Mouse (Mus musculus): ENCODE measurements around the gene Prkag1.

The Prkag1 gene

DNA sequence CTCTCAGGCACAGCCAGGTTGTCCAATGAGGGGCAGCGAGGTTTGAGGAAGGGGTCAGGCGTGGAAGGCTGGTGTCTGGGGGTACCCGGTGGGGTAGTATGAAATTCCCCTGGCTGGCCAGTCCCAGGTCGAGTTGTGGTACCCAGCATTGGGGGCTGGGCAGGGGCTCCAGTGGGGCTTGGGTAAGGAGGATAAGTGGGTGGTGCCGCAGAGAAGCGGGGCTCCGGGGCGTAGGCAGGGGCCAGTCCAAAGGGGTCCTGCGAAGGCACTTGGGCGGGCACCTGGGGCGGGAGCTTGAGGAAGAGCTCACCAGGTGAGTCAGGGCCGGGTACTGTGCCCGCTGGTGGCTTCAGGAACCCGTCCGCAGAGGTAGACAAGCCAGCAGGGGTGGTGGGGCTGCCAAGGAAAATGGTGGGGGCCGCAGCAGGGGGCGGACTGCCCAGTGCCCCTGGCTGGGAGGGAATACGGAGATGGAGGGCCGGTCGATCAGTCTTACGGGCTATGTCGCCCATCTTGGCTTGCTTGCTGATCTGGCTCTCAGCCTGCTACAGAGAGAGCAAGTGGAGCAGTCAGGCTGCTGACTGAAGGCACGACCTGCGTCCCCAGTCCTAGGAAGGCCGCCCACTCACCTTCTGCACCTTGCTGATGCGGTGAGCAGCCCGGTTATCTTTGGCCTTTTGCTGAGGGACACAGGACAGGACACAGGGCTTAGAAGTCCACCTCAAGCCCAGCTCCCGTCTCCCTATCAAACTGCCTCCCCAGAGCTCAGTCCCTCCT lies 22.0 kb upstream of the Prkag1 start:
- peak; percentile 5 for DNase-seq (ENCODE audit: low spot score)

DNA sequence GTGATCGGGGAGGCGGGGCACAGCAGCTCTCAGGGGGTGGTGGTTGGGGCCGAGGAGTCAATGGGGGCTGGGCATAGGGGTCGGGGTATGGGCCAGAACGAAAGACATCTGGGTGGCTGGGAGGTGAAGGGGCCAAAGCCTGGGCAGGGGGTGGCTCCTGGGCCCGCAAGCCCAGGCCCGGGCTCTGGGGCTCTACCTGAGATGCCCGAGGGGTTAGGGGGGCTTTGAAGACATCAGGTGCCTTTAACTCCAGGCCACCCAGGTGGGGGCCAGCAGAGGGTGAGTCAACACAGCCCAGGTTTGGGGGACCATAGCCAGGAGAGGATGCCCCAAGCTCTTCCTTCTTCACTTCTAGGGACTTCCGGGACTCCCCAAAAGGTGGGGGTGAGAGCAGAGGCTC lies 21.4 kb upstream of the Prkag1 start:
- no peak for DNase-seq (ENCODE audit: low spot score)

DNA sequence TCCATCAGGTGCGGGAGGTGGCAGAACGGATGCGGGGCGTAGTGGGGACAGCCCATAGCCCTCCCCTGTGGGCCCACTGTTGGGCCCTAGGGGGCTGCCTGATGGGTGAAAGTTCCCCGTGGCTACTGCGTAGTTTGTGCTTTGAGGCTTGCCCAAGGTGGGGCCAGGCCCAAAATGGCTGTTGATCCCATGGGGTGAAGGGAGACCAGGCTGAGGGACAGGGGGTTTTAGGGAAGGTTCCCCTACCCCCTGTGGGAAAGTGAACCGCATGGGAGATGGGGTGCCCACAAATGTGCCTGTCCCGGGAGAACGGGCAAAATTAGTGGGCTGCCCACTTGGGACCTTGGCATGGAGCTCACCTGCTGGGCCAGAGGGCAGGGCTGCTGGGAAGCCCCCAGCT lies 20.8 kb upstream of the Prkag1 start:
- DNase-seq (ENCODE audit: low spot score) = peak; percentile 4

DNA sequence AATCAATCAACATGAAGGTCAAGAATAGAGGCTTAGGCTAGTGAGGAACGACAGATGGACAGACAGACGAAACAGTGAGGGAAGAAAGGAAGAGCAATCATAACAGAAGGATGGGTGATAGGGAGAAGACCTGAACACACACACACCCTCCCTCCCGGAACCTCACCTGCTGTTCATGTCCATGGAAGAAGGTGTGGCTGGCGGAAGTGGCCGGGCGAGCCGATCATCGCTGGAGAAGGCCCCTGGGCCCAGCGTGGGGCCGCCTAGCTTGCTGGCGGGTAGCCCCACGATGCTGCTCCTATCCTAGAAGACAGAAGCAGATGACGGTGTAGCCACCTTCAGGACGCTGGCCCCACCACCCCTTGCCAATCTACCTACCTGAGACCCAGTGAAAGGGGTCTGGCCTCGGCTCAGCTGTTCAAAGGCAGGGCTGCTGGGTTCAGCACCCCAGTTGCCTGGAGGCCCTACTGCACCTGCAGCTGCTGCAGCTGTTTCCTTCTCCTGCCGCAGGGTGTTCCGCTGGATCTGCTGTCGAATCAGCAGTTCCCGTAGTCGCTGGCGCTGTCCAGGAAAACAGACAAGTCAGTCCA lies 20.0 kb upstream of the Prkag1 start:
- peak; percentile 6 for DNase-seq (ENCODE audit: low spot score)

DNA sequence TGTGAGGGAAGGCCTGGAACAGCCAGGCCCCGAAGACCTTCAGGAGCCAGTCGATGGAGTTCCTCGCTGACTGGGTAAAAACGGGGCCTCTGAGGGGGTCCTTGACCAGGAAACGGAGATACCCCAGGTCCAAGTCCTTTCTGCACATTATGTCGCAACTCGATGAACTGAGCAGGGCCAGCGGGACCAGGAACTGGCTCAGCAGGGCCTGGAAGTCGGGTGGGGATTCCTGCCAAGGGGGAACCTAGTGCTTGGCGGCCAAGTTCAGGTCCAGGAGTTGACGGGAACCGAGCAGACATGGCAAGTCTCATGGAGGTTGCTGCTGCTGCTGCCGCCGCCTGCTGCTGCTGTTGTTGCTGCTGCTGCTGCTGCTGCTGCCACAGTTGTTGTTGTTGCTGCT lies 19.3 kb upstream of the Prkag1 start:
- DNase-seq (ENCODE audit: low spot score) = peak; percentile 22

DNA sequence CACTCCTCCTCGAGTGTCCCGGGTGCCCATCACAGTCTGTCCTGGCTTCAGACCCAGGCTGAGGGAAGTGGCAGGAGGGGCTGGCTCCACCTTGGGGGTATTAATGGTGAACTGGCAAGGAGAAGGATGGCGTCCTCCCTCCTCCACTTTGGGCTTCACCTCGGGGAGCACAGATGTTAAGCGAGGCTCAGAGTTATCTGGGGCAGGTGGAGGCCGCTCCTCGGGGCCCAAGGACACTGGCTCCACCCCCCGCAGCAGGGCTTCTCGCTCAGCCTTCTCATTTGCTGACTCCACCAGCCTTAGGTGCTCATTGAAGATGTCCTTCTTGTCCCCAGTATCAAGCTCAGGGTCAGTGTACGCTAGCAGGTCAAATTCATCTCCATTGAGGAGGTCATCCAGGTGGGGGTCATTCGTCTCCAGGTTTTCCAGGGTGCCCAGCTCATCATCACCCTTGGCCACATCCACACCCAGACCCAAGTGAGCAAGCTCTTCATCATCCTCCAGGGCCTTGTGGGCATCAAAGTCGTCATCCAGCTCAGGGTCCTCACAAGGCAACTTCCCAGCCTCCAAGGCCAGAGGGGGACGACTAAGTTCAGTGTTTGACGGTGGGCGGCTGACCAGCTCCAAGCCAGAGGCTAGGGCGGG lies 18.8 kb upstream of the Prkag1 start:
- peak; percentile 16 for DNase-seq (ENCODE audit: low spot score)

DNA sequence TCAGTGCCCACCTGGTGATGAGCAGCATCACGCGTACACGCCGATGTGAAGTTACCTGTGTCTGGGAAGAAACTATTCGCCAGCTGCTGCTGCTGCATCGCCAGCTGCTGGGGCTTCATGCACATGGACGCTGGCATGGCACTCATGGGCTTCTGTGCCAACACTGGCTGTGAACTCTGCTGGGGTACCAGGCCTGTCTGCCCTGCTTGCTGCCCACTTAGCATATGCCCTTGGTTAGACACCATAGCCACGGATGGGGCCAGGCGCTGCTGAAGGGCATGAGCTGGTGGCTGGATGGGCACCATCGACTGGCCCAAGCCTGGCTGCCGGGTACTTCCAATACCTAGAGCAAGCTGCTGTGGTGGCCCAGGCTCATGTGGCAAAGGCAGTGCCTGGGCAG lies 17.8 kb upstream of the Prkag1 start:
- DNase-seq (ENCODE audit: low spot score) = no peak

DNA sequence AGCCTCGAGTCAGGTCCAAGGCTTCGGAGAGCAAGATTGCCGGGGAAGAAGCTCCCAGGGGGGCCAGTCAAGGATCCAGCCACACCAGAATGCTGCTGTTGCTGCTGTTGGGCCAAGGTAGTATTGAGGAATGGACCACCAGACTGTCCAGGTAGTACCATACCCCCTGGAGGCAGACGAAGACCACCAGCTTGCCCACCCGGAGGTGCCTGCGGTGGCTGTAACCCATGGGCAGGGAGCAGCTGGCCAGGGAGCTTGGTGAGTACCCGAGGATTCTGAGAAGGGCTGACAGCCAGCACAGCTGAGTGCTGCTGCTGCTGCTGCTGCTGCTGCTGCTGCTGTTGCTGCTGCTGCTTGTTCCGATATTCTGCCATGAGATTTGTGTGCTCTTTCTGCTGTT lies 14.8 kb upstream of the Prkag1 start:
- DNase-seq (ENCODE audit: low spot score) = no peak

DNA sequence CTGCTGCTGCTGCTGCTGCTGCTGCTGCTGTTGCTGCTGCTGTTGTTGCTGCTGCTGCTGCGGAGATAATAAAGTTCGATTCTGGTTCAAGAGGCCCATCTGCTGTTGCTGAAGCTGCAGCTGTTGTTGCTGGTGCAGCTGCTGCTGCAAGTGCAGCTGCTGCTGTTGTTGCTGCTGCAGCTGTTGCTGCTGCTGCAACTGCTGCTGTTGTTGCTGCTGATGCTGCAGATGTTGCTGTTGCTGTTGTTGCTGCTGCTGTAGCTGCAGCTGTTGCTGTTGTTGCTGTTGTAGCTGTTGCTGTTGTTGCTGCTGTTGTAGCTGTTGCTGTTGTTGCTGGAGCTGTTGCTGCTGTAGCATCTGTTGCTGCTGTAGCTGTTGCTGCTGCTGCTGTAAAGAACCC lies 13.8 kb upstream of the Prkag1 start:
- DNase-seq (ENCODE audit: low spot score) = no peak

DNA sequence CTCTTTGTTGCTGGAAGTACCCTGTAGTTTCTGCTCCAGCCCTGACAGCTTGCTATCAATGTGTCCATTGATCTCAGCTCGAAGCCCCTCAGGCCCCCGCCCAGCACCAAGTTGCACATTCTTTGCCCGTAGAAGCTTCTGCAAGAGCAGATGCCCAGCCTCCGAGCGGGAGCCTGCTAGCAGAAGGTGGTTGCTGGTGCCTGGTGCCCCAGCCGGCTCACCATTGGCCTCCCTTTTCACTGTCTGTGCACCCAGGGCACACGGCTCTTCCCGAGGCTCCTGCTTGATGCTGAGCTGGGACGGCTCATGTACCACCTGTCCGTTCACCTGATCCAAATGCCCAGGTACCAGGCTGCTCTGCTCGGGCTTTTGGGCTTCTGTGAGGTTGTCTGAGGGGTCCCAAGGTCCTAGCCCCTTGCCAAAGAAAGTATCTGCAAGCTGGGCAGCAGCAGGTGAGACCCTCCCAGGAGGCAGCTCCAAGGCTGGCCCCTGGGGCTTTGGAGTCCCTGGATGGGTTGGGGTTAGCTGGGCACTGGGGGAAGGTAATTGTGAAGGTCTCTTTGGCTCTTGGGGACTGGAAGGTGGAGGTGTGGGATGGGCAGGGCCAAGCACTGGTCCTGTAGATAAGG lies 12.4 kb upstream of the Prkag1 start:
- no peak for DNase-seq (ENCODE audit: low spot score)

DNA sequence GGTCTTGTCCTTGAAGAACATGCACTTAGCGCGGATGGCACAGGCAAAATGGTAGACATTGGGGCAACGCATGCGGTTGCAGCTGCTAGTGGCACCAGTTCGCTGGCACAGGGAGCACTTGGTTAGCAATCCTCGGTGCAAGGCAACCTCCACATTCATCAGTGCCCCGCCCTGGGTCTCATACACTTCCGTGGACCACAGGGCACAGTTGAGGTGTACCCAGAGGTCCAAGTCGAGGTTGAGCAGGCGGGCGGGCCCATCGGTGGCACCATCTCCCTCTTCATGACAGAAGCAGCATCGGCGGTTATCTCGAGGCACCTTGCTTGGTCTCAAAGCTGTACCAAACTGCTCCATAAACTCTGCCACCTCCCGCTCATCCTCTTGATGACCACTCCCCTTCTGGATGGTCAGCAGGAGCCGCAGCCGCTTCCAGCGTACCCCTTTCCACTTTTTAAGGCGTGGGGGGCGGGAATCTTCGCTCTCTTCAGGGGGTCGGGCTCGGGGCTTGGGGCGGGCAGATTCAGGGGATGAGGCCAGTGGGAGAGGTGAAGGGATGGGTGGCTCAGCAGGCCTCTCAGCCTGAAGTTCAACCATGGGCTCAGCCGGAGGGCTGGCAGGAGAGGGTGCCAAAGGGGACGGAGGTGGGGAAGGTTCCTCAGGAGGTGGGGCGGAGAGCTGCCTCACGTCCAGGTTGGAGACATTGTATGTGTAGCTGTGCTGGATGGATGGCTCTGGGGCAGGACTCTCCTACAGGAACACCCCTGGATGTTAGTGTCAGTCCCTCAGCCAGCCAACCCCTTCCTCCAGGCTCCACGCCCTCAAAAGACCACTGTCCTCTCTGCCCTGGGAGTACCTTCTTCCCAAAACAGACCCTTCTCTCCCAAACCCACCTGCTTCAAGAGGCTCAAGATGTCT lies 8.6 kb upstream of the Prkag1 start:
- DNase-seq (ENCODE audit: low spot score) = no peak

DNA sequence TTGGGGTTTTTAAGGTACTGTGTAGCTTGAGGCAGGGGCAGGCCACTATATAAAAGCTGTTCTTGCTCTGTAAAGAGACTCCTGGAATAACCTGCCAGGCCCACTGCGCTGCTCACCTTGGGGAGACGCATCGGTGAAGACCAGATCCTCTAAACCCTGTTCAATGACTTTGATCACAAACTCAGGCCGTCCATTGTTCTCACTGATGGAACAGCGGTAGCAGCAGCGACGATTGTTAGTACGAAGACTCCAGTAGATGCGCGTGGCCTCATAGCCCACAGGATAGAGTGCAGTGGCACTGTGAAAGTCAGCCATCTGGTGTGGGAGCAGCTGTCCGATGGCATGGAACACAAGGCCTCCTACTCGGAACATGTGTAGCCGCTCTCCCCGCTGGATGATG lies 7.8 kb upstream of the Prkag1 start:
- no peak for DNase-seq (ENCODE audit: low spot score)

DNA sequence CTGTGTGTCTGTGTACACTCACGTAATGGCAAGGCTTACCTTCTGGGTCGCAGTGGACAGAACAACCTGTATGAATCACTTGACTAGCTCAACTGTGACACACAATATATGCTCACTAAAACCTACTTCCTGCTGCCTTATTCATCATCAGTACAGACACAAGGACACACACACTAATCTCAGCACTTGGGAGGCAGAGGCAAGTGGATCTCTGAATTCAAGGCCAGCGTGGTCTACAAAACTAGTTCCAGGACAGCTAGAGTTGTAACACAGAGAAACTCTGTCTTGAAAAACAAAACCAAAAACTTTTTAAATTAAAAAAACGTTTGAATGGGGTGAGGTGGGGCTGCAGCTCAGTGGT lies 6.4 kb upstream of the Prkag1 start:
- no peak for DNase-seq (ENCODE audit: low spot score)

DNA sequence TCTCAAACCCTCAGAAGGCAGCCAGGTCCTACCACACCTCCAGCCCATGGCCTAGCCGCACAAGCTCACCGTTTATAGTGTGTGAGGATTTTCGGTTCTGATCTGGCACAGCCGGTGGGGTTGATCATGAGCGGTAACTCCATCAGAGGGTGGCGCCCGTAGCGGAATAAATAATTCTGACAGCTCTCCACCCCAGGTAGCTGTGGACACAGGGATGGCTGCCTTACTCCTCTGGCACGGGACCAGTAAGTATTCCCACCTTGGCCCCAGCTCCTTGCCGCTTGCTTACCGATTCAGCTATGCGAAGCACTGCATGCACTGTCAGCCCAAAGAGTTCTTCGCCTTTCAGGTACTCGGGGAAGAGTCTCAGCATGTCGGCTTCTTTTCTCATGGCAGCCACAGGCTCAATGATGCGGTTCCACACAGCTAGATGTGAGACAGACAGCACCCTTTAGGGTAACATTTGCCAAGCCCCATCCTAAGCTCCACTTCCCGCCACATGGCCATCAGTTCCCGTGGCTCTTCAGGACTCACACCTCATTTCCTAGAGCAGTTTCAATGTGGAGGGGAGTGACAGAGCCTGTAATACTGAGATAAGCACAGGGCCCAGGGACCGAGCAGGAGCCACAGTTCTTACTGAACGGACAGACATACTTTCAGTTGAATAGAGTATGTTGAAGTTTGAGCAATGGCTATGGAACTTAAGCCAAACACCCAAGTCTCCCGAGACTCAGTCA lies 5.9 kb upstream of the Prkag1 start:
- DNase-seq (ENCODE audit: low spot score) = no peak

DNA sequence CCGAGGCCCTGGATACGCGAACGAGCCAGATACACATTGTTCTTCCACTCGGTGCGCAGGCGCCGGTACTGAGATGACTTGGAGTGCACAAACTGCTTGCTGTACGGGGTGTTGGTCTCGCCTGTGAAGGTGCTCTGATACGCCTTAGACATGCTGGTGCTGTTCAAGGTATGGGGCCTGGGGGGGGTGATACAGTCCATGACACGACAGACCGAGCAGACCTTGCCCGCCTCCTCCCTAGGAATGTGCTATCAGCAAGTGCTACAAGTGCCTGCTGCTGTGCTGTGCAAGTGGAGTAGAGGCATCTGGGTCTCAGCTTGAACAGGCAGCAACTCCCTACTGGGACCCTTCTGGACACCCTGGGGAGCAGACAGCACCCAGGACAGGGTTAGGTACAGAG lies 4.0 kb upstream of the Prkag1 start:
- DNase-seq (ENCODE audit: low spot score) = no peak

DNA sequence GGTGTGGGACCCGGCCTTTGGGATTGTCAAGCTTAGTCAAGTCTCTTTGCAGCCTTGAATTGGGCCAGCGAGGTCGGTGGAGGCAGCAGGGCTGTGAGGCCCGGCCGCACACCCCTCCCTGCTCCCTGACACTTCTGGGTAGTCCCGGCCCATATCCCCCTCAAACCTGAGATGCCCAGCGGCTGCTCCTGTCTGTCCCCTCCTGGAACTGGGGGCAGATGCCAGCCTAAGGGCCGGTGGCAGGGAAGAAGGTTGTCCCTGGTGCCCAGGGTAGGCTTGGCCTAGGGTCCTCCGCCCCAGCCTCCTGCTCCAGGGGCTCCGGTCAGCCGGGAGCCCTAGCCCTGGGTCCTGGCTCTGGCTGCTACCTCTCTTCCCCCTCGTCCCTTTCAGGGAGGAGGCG lies 2.7 kb upstream of the Prkag1 start:
- DNase-seq (ENCODE audit: low spot score) = no peak

DNA sequence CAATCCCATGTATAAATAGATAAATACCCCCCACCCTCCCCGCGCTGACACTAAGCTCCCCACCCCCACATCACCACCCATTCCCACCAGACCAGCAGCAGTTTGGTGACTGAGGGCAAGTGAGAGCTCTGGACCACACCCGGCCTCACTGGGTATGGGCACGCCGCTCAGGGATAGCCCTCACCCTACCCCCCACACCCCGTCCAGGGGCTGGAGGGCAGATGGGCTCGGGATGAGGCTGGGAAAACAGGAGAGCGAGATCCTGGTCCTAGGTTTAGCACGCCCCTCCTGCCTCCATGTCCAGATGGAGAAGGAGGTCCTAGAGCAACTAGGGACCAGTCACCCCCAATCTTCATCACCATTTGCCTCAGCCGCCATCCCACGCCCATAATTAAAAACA lies 2.0 kb upstream of the Prkag1 start:
- no peak for DNase-seq (ENCODE audit: low spot score)

DNA sequence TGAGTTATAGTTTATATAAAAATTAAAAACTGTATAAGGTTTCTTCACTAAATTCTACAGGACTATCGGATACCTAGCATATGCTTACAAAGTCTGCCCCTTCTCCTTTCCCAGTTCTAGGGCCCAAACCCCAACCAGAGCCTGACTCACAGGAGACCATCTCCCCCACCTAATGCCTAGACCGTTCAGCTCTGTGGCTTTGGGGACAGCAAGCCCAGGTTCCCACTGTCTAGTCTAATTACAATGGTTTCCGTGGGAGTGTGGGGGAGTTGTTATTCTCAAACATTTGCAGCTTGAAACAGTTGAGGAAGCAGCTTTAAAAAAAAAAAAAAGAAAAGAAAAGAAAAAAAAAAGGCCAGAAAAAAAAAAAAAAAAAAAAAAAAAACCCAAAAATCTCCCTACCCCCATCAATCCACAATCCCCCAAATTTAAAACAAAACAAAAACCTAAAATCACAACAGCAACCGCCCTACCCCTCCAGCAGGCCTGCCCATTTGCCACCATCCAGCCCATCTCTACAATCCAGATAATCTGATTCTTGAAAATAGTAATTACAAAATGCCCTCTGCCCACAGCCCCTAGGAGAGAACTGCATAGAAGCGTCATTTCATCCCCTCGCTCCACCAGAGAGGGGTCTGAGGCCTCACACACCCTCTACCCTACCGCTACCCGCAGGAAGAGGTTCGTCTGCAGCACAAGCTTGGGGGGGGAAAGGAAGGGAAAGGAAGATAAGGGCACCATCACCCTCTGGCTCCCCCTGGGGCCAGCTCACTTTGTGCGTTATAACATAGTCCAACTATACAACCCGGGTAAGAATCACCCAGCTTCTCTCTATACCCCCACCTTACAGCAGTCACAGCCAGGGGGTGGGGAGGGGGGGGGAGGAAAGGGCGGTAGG lies 1.1 kb upstream of the Prkag1 start:
- no peak for DNase-seq (ENCODE audit: low spot score)

DNA sequence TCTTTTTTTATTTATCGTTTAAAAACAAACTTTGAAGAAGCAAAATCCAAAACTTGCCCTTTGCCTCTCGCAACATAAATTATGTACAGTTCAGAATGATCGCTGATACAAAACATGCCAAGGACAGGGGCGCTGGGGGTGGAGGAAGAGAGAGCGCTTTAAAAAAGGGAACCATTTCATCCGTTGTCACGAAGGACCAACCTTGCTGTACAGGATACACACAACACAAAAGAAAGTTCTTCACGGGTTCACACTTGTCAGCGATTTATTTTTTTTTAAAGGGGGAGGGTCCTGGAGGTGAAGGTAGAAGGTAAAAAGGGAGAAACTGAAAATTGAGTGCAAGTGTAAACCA lies 339 bp upstream of the Prkag1 start:
- DNase-seq (ENCODE audit: low spot score) = no peak

DNA sequence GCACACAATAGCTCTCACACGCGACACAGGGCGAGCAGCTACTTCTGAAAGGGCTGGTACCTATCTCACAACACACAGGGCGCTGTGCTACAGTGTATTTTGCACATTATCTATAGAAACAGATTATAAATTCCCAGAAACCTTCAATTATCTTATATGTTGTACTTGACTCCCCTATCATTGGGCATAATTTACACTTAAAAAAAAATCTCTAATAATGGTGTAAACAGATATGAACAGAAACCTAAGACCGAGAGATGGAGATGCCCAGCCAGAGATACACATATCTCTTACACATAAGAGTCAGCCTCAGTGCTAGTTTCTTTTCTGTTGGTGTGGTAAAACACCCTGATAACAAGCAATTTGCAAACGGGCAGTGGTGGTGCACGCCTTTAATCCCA lies 3.7 kb downstream of the Prkag1 start:
- no peak for DNase-seq (ENCODE audit: low spot score)

DNA sequence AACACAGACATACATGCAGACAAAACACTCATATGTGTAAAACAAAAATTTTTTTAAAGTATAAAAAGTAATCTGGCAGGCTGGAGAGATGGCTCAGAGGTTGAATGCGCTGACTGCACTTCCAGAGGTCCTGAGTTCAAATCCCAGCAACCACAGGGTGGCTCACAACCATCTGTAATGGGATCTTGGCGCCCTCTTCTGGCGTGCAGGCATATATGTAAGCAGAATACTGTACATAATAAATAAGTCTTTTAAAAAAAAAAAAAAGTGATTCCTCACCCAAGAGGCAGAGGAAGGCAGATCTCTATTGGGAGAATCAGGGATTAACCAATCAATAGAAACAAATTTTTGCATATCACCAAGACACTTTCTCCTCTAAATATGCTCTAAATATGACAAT lies 7.9 kb downstream of the Prkag1 start:
- no peak for DNase-seq (ENCODE audit: low spot score)
